Mouse (Mus musculus) thymus, adult 2 months (tissue): ENCODE data around the gene Vmp1.

ENCODE experiments used
- CTCF ChIP-seq: fragments of 200-500 bp; IDR thresholded peaks from 2 replicates; pipeline ENCODE4 v1.5.1; 2012; ENCODE audit warnings: mild to moderate bottlenecking, control low read depth, low read length, moderate library complexity, borderline replicate concordance; ENCODE audit not compliant: control insufficient read depth, poor library complexity, insufficient read depth; ENCODE audit errors: extremely low read depth
- POLR2A ChIP-seq: fragments of 200-500 bp; IDR thresholded peaks from 2 replicates; pipeline ENCODE4 v1.6.1; 2012; ENCODE audit warnings: mild to moderate bottlenecking, low read length, control low read depth, moderate library complexity; ENCODE audit not compliant: control insufficient read depth, poor library complexity, insufficient read depth; ENCODE audit errors: extremely low read depth

- TF ChIP-seq CTCF (no peak), POLR2A (no peak)
These were observed 140.8 kb downstream of the Vmp1 start for GRCm38 (mm10) chr11:86542851-86543250.
